Mouse (Mus musculus): ENCODE measurements around the gene Triobp. TPM values are rescaled to one million over a fixed set of nuclear protein-coding genes. Genes with fewer than 3 reads are reported as not detected.

Gene Triobp
- total RNA-seq (2022) = 10 to 100 TPM; 10.8 to 16.3 (median 11.7) TPM

DNA sequence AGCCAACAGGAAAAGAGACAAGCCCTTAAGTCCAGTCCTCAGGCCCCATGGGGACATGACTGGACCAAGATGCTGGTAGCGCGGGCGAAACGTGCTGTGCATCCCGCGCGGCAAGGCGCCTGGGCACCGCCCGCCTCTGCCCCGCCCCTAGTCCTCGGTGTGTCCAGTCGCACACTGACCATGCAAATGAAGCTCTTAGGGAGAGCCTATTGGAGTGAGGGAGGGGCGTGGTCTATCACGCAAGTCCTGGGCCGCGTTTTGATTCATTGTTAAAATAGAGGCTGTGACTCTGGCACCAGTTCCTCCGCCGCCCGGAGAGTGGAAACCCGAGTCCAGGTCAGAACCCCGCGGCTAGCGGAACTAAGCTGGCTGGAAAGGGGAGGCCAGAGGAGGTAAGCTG is at the start of gene Triobp:
TSS of gene Triobp (plus strand) at position 68 of the 400 bp plus-strand sequence.
- peak in 1 of 2 experiments; percentile 87 for DNase-seq (ENCODE audit: low spot score in 2 of 2)

- no peak for DNase-seq (ENCODE audit: low spot score in 2 of 2)
Observed at GRCm38 (mm10) chr15:78898507-78899001, 49.0 kb upstream of the Triobp start.

- no peak for DNase-seq (ENCODE audit: low spot score in 2 of 2)
Observed at GRCm38 (mm10) chr15:78899409-78899739, 48.1 kb upstream of the Triobp start, which contains the start of gene Gm49510. TSS of gene Gm49510 (plus strand) at chr15:78899667.

GRCm38 (mm10) chr15:78899740-78900584 is 47.6 kb upstream of the Triobp start, which contains the start of gene Sh3bp1:
TSS of gene Sh3bp1 (plus strand) at chr15:78899768.
- peak in 1 of 2 experiments; percentile 30 for DNase-seq (ENCODE audit: low spot score in 2 of 2)

DNA sequence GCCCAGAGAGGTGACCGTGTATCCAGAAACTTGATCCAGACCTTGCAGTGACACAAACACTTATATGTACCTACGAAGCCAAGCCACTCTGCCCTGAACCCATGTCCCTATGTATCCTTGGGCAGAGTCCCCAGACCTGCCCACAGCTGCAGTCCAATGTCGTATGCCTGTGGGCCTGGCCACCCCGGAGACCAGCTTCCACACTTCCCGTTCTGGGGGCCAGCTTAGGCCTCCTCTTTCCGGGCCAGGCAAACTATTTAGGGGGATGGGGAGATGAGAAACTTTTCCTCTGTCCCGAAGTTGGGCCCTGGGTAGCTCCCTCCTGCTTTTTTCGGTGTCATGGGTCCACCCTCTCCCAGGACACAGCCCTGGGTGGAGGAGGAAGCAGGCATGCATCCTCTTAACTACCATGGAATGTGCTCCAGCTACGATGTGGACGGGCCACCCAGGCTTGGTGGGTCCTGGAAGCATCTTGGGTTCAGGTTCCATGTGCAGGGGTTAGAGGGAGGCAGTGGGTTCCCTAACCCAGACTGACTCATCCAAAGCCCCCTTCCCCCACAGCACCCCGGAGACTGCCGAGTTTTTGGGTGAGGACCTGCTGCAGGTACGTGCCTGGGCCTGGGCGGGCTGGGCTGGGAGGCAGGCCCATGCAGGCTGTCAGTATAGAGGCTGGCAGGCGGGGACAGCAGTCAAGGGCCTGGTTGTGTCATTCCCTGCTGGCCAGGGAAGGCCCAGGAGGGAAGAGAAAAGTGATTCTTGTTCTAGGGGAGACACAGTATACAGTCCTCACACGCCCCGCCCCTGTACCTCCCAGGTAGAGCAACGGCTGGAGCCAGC is 46.7 kb upstream of the Triobp start:
- DNase-seq (ENCODE audit: low spot score in 2 of 2) = no peak

DNA sequence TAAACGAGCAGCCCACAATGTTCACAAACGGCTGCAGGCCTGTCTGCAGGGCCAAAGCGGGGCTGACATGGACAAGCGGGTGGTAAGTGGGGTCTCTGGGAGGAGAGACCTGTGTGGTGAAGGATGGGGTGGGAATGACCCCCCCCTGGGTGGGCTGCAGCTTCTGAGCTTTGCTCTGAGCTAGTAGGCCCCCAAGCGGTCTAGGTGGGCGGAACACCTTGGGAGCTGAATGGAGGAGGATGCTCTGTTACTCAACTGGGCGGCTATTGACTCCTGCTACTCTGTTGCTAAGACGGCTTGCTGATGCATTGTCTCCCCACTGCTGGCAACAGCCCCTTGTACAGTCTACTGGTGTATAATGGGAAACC is 46.1 kb upstream of the Triobp start:
- no peak for DNase-seq (ENCODE audit: low spot score in 2 of 2)

GRCm38 (mm10) chr15:78903243-78903642 is 44.3 kb upstream of the Triobp start:
- no peak for DNase-seq (ENCODE audit: low spot score in 2 of 2)

GRCm38 (mm10) chr15:78908399-78908798 is 39.1 kb upstream of the Triobp start:
- no peak for DNase-seq (ENCODE audit: low spot score in 2 of 2)

DNA sequence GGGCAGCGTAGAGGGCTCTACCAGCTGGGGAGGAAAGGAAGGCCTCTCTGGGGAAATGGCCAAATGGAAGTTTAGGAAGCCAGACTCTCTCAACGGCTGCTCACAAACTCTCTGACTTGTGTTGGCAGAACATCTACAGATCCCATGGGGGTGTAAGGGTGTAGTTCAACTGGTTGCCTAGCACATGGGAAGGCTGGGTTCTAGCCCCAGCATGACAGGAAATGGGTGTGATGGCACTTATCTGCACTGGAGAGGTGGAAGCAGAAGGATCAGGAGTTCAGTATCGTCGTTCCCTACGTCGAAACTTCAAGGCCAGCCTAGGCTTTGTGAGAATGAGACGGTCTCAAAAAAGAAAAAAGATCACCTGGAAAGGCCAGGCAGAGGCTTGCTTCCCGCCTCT is 38.5 kb upstream of the Triobp start:
- DNase-seq (ENCODE audit: low spot score in 2 of 2) = no peak

- DNase-seq (ENCODE audit: low spot score in 2 of 2) = no peak
Observed at GRCm38 (mm10) chr15:78912040-78912439, 35.5 kb upstream of the Triobp start.

DNA sequence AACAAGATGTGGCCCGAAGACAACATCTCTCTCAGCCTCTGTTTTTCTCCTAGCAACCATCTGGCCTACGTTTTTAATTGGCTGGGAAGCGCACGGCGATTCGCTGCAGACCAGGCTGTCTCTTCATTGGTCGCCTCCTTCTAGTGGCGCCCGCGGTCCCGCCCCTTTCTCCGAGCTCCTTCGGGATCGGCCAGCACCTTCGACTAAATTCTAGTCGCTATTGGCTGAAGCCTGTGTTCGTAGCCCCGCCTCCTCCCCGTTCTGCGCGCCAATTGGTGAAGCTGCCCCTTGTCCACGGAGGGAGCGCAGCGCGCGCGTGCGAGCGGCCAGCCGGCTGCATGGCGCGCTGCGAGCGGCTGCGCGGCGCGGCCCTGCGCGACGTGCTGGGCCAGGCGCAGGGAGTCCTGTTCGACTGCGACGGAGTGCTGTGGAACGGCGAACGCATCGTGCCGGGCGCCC is 33.9 kb upstream of the Triobp start, which contains the start of gene Pdxp:
TSS of gene Pdxp (plus strand) at position 288 of the 459 bp plus-strand sequence.
- DNase-seq (ENCODE audit: low spot score in 2 of 2) = peak; percentile 83 to 98

- no peak for DNase-seq (ENCODE audit: low spot score in 2 of 2)
Observed at GRCm38 (mm10) chr15:78914091-78914822, 33.3 kb upstream of the Triobp start.

- no peak for DNase-seq (ENCODE audit: low spot score in 2 of 2)
Observed at GRCm38 (mm10) chr15:78914823-78915659, 32.5 kb upstream of the Triobp start.

DNA sequence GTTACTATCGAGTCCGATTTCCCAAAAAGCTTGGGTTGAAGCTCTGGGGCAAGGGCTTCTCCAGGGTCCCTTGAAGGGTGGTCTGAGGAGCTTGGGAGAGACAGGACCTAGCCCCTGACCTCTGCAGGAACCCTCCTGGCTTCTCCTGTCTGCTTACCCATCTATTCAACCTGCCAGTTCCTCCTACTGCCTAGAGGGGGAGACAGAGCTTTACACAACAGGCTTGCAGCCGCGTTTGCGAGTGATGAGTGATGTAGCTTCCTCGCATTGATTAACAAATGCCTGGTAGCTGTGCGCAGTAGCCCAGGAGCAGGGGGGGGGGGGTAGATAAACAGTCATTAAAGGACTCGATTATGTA is 31.9 kb upstream of the Triobp start:
- peak in 1 of 2 experiments; percentile 77 for DNase-seq (ENCODE audit: low spot score in 2 of 2)

DNA sequence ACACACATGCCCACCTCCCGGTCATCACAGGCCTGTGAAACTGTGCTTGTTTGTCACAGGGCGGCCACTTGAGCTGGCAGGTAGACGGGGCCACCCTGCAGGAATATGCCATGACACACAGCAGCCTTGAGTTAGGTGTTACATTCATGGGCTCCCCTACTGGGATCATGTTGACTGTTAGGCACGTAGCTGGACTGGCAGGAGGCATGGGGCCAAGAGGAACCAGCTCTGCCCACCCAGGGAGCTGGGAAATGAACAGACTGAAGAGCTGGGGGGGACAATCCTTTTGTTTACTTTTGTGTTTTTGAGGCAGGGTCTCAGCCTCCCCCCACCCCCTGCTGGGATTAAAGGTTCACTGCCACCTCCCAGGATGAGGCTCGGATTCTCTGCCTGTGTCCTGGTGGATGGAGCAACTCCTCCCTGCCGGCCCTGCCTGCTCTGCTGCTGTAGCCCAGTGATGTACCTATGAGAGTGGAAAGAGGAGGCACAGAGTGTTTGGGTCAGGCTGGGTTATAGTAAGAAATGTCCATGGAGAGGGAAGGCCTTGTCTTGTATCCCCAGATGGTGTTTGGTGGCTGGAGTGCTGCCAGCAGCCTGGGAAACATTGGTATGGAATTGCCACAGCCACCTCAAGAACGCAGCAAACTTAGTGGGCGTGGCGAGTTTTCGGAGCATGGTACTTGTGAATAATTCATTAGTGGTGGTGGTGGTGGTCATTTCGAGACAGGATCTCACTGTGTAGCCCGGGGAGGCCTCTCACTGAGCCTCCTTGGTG is 31.3 kb upstream of the Triobp start:
- DNase-seq (ENCODE audit: low spot score in 2 of 2) = no peak

GRCm38 (mm10) chr15:78918126-78918525 is 29.4 kb upstream of the Triobp start:
- no peak for DNase-seq (ENCODE audit: low spot score in 2 of 2)

GRCm38 (mm10) chr15:78919914-78920313 is 27.6 kb upstream of the Triobp start:
- no peak for DNase-seq (ENCODE audit: low spot score in 2 of 2)

DNA sequence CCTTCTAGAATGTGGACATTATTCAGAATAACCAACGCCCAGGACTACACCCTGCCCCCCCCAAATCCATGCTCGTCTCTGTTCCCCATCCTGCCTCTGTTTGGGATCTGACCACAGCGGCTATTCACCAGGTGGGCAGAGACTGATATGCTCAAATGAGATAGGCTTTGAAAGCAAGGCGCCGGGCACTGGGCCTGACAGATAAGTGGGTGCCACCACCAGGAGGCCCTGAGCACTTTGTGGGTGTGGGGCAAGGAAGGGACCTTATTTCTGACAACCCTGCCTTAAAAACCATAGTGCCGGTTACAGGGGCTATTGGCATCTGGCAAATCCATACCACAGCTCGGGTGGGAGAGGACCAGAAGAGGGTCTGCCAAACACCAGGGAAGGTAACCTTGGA is 24.8 kb upstream of the Triobp start:
- no peak for DNase-seq (ENCODE audit: low spot score in 2 of 2)

DNA sequence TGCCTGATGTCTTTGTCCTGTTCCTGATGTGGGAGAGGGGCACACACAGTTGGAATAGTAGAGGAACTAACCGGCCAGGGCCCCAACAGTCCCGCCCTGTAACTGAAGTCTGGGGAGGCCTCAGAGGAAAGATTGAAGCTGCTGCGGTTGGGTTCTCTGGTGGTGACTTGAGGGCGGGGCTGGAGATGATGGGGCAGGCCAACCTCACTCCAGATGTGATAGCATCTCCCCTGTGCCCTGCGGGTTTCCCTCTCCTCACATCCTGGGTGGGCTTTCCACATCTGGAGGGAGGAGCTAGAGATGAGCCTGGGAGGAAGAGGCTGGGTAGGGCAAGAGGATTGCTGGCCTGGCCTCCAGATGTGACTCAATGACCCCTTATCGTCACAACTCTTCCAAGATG is 23.9 kb upstream of the Triobp start:
- DNase-seq (ENCODE audit: low spot score in 2 of 2) = no peak

DNA sequence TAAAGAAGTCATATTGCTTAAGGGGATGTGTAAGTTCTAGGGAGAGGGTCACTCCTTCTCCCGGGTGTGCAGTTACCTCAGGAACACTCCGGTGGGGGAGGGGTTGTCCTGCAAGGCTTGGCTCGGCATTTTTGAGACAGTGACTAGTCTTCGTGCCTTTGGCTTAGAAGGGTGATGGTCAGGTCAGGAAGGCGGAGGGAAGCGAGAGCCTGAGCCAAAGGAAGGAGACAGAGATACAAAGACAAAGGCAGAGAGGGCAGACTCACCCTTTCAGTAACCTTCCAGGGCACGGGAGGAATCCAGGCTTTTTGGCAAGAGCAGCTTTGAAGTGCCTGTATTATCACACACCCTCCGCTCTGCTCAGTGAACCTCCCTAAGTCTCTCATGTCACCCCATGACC is 22.4 kb upstream of the Triobp start:
- no peak for DNase-seq (ENCODE audit: low spot score in 2 of 2)

All from left cerebral cortex, adult 8-10 months (tissue).